Mouse (Mus musculus) midbrain, embryonic 15.5 days (tissue): ENCODE data around the gene 1810055G02Rik. TPM values are rescaled to one million over a fixed set of nuclear protein-coding genes. Genes with fewer than 3 reads are reported as not detected.

Experiments used
- ATAC-seq: fragments of 200-750 bp; cut with Nextera tagmentation; replicated peaks from 2 replicates; pipeline ENCODE4 v1.8.0; 2017; ENCODE audit warnings: moderate TSS enrichment
- H3K27ac ChIP-seq: fragments of 300-500 bp; sonication (generic); 2 replicates; pipeline ENCODE4 v1.5.1; 2015; ENCODE audit warnings: mild to moderate bottlenecking, inconsistent platforms
- H3K27me3 ChIP-seq: fragments of 300-500 bp; sonication (generic); replicated peaks from 2 replicates; pipeline ENCODE4 v1.6.1; 2015; ENCODE audit warnings: inconsistent platforms
- H3K36me3 ChIP-seq: fragments of 300-500 bp; sonication (generic); replicated peaks from 2 replicates; pipeline ENCODE4 v1.6.1; 2015; ENCODE audit warnings: inconsistent platforms
- H3K4me1 ChIP-seq: fragments of 300-500 bp; sonication (generic); 2 replicates; pipeline ENCODE4 v1.6.1; 2015; ENCODE audit warnings: inconsistent platforms
- H3K4me2 ChIP-seq: fragments of 300-500 bp; sonication (generic); 2 replicates; pipeline ENCODE4 v1.6.1; 2015; ENCODE audit warnings: inconsistent platforms, mild to moderate bottlenecking, moderate library complexity
- H3K4me3 ChIP-seq: fragments of 300-500 bp; sonication (generic); 2 replicates; pipeline ENCODE4 v1.5.1; 2015; ENCODE audit warnings: mild to moderate bottlenecking, inconsistent platforms
- H3K9ac ChIP-seq: fragments of 300-500 bp; sonication (generic); 2 replicates; pipeline ENCODE4 v1.6.1; 2015; ENCODE audit warnings: mild to moderate bottlenecking, inconsistent platforms
- H3K9me3 ChIP-seq: fragments of 300-500 bp; sonication (generic); 2 replicates; pipeline ENCODE4 v1.6.1; 2016; ENCODE audit warnings: inconsistent platforms
- WGBS: fragments of 180-500 bp; shearing (Covaris S2); methylation state at CpG from one replicate; pipeline ENCODE4 v1.1.7; 2015; ENCODE audit warnings: mixed read lengths; 5-methylcytosine and 5-hydroxymethylcytosine counted together
- polyA plus RNA-seq: library from polyadenylated mRNA; unstranded; fragments of >200 nt; fragmentation: Nextera tagmentation; extraction: Ambion mirVana; gene quantifications from 2 replicates; pipeline ENCODE4 v1.2.1, GENCODE M21; 2015

1810055G02Rik gene
- polyA plus RNA-seq, 1 experiment from 2014 or later: 34.6 TPM

DNA sequence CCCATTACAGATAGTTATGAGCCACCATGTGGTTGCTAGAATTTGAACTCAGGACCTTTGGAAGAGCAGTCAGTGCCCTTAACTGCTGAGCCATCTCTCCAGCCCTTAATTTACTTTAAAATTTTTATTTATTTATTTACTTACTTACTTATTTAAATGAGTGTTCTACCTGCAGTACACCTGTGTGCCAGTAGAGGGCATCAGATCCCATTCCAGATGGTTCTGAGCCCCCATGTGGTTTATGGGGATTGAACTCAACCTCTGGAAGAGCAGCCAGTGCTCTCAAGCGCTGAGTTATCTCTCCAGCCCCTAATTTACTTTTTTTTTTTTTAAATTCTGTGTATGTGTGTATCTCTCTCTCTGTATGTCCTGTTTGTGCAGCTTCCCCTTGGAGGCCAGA lies 16.7 kb downstream of the 1810055G02Rik start:
- H3K27ac ChIP-seq: no peak overlapping the region
- peaks cover 2% of the 10 kb centered on the region; the same call in 1 of the 2 replicates for H3K4me1 ChIP-seq
- no peak overlapping the region for H3K9ac ChIP-seq
- H3K36me3 ChIP-seq: no peaks in the 10 kb centered on the region
- no peaks in the 10 kb centered on the region for H3K9me3 ChIP-seq
- 7% methylated on average over 1 of the region's 1 CpGs for WGBS
- no peak for ATAC-seq
- H3K27me3 ChIP-seq: no peaks in the 10 kb centered on the region
- no peak overlapping the region for H3K4me3 ChIP-seq
- no peak overlapping the region for H3K4me2 ChIP-seq

DNA sequence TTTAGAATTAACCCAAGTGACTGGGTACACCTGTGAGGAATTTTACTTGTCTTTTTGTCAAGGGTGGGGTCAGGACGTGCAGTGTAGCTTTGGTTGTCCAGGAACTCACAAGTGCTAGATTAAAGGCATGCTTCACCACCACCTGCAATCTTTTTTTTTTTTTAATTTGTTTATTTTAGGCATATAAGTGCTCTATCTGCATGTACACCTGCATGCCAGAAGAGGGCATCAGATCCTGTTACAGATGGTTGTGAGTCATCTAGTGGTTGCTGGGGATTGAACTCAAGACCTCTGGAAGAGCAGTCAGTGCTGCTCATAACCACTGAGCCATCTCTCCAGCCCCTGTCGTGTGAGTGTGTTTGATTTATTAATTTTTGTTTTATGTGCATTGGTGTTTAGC lies 20.8 kb downstream of the 1810055G02Rik start:
- no peak overlapping the region for H3K4me2 ChIP-seq
- H3K9ac ChIP-seq: no peak overlapping the region
- H3K4me3 ChIP-seq: no peak overlapping the region
- ATAC-seq: no peak
- WGBS: 71% methylated on average over 2 of the region's 2 CpGs
- no peaks in the 10 kb centered on the region for H3K4me1 ChIP-seq
- H3K36me3 ChIP-seq: no peaks in the 10 kb centered on the region
- H3K27me3 ChIP-seq: no peaks in the 10 kb centered on the region
- H3K27ac ChIP-seq: no peak overlapping the region
- H3K9me3 ChIP-seq: no peaks in the 10 kb centered on the region

- WGBS: 87% methylated on average over 7 of the region's 7 CpGs
Observed at GRCm38 (mm10) chr19:3730781-3731646, 22.9 kb downstream of the 1810055G02Rik start.

GRCm38 (mm10) chr19:3736001-3736400 lies 27.9 kb downstream of the 1810055G02Rik start:
- Histone ChIP-seq H3K4me2 (no peak overlapping the region), H3K36me3 (no peaks in the 10 kb centered on the region), H3K9me3 (no peaks in the 10 kb centered on the region), H3K27ac (no peak overlapping the region), H3K4me3 (no peak overlapping the region), H3K27me3 (no peaks in the 10 kb centered on the region), H3K4me1 (no peaks in the 10 kb centered on the region), H3K9ac (no peak overlapping the region)
- ATAC-seq: no peak
- WGBS: 95% methylated on average over 3 of the region's 3 CpGs

More at GRCm38 (mm10) chr19:3730781-3731646, 22.9 kb downstream of the 1810055G02Rik start:
- Histone ChIP-seq H3K9ac (no peak overlapping the region), H3K9me3 (no peaks in the 10 kb centered on the region), H3K27me3 (no peaks in the 10 kb centered on the region), H3K4me1 (no peaks in the 10 kb centered on the region), H3K4me2 (no peak overlapping the region), H3K36me3 (no peaks in the 10 kb centered on the region), H3K4me3 (no peak overlapping the region), H3K27ac (no peak overlapping the region)
- ATAC-seq: no peak

- ATAC-seq: no peak
- Histone ChIP-seq H3K27ac (no peak overlapping the region), H3K27me3 (no peaks in the 10 kb centered on the region), H3K4me2 (no peak overlapping the region), H3K4me1 (peaks cover 17% of the 10 kb centered on the region; the same call in 1 of the 2 replicates), H3K9ac (no peak overlapping the region), H3K4me3 (no peak overlapping the region), H3K9me3 (no peaks in the 10 kb centered on the region), H3K36me3 (no peaks in the 10 kb centered on the region)
- WGBS: 93% methylated on average over 7 of the region's 7 CpGs
Observed at GRCm38 (mm10) chr19:3739650-3740049, 31.6 kb downstream of the 1810055G02Rik start.

DNA sequence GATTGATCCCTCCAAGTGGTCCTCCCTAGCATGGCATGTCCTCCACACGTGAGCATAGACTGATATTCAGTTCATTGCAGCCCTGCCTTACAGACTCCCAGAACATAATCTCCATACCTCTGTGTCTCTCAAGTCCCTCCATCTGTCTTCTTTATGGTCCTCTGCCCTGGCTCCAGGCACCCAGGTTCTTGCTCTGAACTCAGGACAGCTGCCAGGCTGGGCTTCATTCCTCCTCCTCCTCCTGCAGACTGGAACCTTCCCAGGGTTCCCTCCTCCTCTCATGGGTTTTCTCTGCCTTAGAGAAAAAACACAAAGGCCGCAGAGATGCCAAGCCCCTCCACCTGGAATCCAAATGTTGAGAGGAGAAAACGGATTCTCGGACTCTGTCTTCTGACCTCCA lies 34.6 kb downstream of the 1810055G02Rik start:
- H3K4me3 ChIP-seq: peak overlapping the region; percentile 15
- no peak overlapping the region for H3K9ac ChIP-seq
- H3K27me3 ChIP-seq: no peaks in the 10 kb centered on the region
- 32% methylated on average over 4 of the region's 4 CpGs for WGBS
- 0 out of 2 replicates have a peak, but pooled peaks have one; percentile 41 for ATAC-seq
- no peaks in the 10 kb centered on the region for H3K36me3 ChIP-seq
- peak overlapping the region; percentile 97 for H3K27ac ChIP-seq
- H3K4me1 ChIP-seq: peaks cover 18% of the 10 kb centered on the region; the same call in 1 of the 2 replicates
- no peaks in the 10 kb centered on the region for H3K9me3 ChIP-seq
- peak overlapping the region; percentile 62 for H3K4me2 ChIP-seq

- 60% methylated on average over 7 of the region's 7 CpGs for WGBS
- Histone ChIP-seq H3K9ac (peak overlapping the region; percentile 84; the same call in 1 of the 2 replicates), H3K4me2 (peak overlapping the region; percentile 62), H3K36me3 (no peaks in the 10 kb centered on the region), H3K27me3 (no peaks in the 10 kb centered on the region), H3K4me3 (peak overlapping the region; percentile 52), H3K9me3 (no peaks in the 10 kb centered on the region), H3K4me1 (peaks cover 18% of the 10 kb centered on the region; the same call in 1 of the 2 replicates), H3K27ac (peak overlapping the region; percentile 97)
- peak; percentile 64 for ATAC-seq
Observed at GRCm38 (mm10) chr19:3743362-3743761, 35.3 kb downstream of the 1810055G02Rik start.

GRCm38 (mm10) chr19:3743851-3744512 lies 35.9 kb downstream of the 1810055G02Rik start:
- Histone ChIP-seq H3K27ac (peak overlapping the region; percentile 97), H3K4me3 (peak overlapping the region; percentile 52), H3K36me3 (no peaks in the 10 kb centered on the region), H3K9ac (peak overlapping the region; percentile 84), H3K4me2 (peak overlapping the region; percentile 62), H3K9me3 (no peaks in the 10 kb centered on the region), H3K4me1 (peaks cover 18% of the 10 kb centered on the region; the same call in 1 of the 2 replicates), H3K27me3 (no peaks in the 10 kb centered on the region)
- peak; percentile 85 for ATAC-seq
- WGBS: 2% methylated on average over 13 of the region's 13 CpGs

DNA sequence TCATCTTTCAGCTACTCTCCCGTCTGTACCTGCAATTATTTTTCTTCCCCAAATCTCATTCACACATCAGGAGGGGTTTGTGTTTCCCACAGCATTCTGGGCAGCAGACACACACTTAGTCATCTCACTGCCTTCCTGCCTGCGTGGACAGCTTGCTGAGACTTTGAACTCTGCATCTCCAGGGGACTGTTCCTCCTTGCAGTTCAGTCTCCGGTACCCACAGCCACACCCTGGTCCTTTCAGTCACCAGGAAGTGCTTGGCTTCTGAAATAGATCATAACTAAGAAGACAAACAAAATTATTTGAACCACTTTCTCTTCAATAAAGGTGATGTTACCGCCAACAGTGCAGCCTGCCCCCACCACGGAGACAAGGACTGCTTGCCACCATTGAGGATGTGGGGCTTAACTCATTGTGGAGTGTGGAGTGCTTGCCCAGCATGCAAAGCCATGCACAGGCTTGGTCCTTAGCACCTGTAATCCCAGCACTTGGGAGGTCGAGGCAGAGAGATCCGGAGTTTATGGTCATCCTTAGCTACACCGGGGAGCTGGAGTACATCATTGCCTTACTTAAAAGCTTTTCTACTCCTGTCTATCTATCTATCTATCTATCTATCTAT lies 44.6 kb downstream of the 1810055G02Rik start:
- Histone ChIP-seq H3K9me3 (no peaks in the 10 kb centered on the region), H3K4me2 (no peak overlapping the region), H3K4me3 (no peak overlapping the region), H3K4me1 (no peaks in the 10 kb centered on the region), H3K27me3 (no peaks in the 10 kb centered on the region), H3K9ac (no peak overlapping the region), H3K27ac (no peak overlapping the region), H3K36me3 (no peaks in the 10 kb centered on the region)
- 60% methylated on average over 8 of the region's 8 CpGs for WGBS
- ATAC-seq: no peak

GRCm38 (mm10) chr19:3753240-3753633 lies 45.1 kb downstream of the 1810055G02Rik start:
- no peak overlapping the region for H3K9ac ChIP-seq
- ATAC-seq: no peak
- no peaks in the 10 kb centered on the region for H3K4me1 ChIP-seq
- no peaks in the 10 kb centered on the region for H3K9me3 ChIP-seq
- 93% methylated on average over 1 of the region's 1 CpGs for WGBS
- no peaks in the 10 kb centered on the region for H3K27me3 ChIP-seq
- H3K27ac ChIP-seq: no peak overlapping the region
- H3K4me3 ChIP-seq: no peak overlapping the region
- no peaks in the 10 kb centered on the region for H3K36me3 ChIP-seq
- H3K4me2 ChIP-seq: no peak overlapping the region

DNA sequence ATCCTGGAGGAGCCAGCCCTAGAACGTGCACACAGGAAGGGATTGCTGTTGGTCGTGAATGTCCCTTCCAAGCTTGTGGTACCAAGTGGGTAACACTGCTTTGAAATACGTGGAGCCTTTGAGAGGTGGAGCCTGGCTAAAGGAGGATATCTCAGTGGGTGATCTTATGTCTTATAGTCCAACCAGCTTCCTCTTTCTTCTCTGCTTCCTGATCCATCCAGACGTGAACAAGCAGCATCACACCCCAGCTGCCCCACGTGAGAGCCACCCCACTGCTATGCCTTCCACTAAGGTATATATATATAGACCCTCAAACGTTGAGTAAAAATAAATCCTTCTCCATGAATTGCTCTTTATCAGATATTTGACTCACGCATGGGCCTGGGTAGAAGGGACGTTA lies 45.6 kb downstream of the 1810055G02Rik start:
- H3K9me3 ChIP-seq: no peaks in the 10 kb centered on the region
- WGBS: 60% methylated on average over 8 of the region's 8 CpGs
- no peak overlapping the region for H3K27ac ChIP-seq
- H3K4me1 ChIP-seq: no peaks in the 10 kb centered on the region
- H3K4me2 ChIP-seq: no peak overlapping the region
- no peak for ATAC-seq
- H3K9ac ChIP-seq: no peak overlapping the region
- no peaks in the 10 kb centered on the region for H3K27me3 ChIP-seq
- H3K4me3 ChIP-seq: no peak overlapping the region
- no peaks in the 10 kb centered on the region for H3K36me3 ChIP-seq

- H3K36me3 ChIP-seq: no peaks in the 10 kb centered on the region
- no peak for ATAC-seq
- H3K4me2 ChIP-seq: no peak overlapping the region
- no peaks in the 10 kb centered on the region for H3K4me1 ChIP-seq
- H3K9ac ChIP-seq: no peak overlapping the region
- no peak overlapping the region for H3K27ac ChIP-seq
- 76% methylated on average over 1 of the region's 1 CpGs for WGBS
- no peak overlapping the region for H3K4me3 ChIP-seq
- H3K9me3 ChIP-seq: no peaks in the 10 kb centered on the region
- no peaks in the 10 kb centered on the region for H3K27me3 ChIP-seq
Observed at GRCm38 (mm10) chr19:3757861-3758260, 49.8 kb downstream of the 1810055G02Rik start.
